Mouse (Mus musculus): ENCODE results near the gene Adh5.

Adh5 gene

DNA sequence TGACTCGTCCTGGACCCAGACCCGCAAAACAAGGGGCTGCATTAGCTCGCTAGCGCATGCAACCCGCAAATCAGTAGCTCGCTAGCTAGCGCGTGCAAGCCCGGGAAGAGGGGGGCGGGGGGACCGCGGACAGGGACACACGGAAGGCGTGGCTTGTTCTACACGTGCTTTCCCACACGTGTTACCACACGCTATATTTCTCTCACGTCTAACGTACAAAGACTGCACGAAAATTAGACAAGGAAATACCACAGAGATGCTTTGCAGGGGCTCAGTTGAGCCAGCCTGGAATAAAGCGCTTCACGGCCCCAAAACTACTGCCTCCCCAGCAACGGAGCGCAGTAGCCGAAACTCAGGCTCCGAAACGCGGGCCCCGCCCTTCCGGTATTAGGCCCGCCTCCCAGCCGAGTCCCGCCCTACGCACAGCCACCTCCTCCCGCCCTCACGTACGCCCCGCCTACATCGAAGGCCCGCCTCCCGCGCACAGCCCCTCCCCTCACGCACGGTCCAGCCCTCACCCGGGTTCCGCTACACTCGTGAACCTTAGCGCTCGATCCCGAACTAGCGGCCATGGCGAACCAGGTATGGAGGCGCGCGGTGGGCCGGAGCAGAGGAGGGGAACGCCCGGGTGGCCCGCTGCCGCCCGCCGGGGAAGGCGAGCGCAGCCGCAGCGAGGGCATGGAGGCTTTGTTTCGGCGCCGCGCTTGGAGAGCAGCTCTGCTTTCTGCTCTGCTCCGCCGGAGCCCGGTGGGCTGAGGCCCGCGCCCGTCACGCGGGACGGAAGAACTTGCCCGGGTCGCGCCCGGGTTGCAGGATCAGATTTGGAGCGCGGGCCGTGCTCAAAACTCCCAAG is at the start of gene Adh5:
Adh5 (plus strand) TSS at position 482 of the 853 bp plus-strand sequence.
- in situ Hi-C loops (cut with MboI, MseI), result loop anchor here (5.0 kb wide), 2 partner anchors 84 to 581 kb away; partner anchors contain the start of genes Eif4e and H2afz

- in situ Hi-C loops (cut with MboI, MseI), result no loop called here
Measured at GRCm38 (mm10) chr3:138404872-138405271, 38.0 kb upstream of the Adh5 start.

DNA sequence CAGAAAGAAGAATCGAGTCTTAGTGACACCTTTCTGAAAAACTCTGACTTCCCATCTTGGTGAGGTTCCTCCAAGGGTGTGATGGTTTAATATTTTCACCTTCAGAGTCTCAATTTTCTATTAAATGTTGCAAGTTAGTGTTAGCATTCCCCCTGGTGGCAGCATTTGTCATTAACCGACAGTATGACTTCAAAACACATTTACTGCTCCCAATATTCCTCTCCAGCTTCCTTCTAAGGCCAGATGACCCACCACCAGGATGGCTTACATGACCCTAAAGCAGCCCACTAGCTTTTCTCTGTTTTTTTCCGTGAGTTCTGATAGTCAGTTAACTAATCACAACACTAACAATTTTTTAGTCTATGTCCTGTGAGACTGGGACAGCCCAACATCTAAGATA is 37.6 kb upstream of the Adh5 start:
- in situ Hi-C loops (cut with MboI, MseI), result no loop called here

GRCm38 (mm10) chr3:138405840-138406239 is 37.1 kb upstream of the Adh5 start:
- in situ Hi-C loops (cut with MboI, MseI), result no loop called here

- in situ Hi-C loops (cut with MboI, MseI), result no loop called here
Measured at GRCm38 (mm10) chr3:138407920-138408319, 35.0 kb upstream of the Adh5 start.

GRCm38 (mm10) chr3:138409585-138409984 is 33.3 kb upstream of the Adh5 start:
- in situ Hi-C loops (cut with MboI, MseI), result no loop called here

- in situ Hi-C loops (cut with MboI, MseI), result loop anchor here (5.0 kb wide), 1 partner anchor 73 kb away; no protein-coding TSS in a partner anchor
Measured at GRCm38 (mm10) chr3:138410211-138410610, 32.7 kb upstream of the Adh5 start.

- in situ Hi-C loops (cut with MboI, MseI), result no loop called here
Measured at GRCm38 (mm10) chr3:138415121-138415690, 27.7 kb upstream of the Adh5 start, which contains the start of gene Adh4. Gene Adh4, plus strand, starts transcription at chr3:138415466.

DNA sequence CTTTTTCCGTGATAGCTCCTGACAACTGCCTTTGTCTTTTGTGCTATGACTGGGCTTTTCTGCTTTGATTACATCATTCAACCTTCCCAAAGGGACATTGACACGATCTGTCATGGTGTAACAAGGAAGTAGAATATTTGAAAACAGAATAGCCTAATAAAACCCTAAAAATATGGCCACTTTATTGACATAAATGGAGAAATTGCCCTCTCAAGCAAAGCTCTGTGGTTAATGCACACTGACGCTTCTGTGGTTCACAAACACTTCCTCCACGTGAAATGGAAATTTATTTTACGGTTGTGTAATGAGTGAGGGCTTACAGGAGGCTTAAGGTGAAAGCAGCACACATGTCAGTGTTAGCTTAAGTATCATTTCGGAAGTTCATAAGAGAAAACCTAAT is 23.5 kb upstream of the Adh5 start:
- in situ Hi-C loops (cut with MboI, MseI), result no loop called here

- in situ Hi-C loops (cut with MboI, MseI), result loop anchor here (5.0 to 10.0 kb wide), 2 partner anchors 72 to 1746 kb away; partner anchors contain the start of gene Ppp3ca
Measured at GRCm38 (mm10) chr3:138420385-138420784, 22.5 kb upstream of the Adh5 start.

DNA sequence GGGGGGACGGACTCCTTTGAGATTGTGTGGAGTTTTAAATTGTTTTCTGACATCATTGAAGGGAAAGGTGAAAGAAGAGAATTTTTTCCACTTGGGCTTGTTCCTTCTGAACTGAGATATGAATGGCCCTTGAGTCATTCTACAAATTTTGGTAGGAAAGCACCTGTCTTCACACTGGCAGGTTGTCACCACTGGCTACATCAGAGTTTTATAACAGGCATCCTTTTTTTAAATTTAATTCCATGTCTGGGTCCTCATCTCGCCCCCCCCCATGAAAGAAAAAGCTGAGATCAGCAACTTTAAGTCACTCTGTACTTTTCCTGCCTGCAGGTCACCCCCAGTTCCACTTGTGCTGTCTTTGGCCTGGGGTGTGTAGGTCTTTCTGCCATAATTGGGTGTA is 19.2 kb upstream of the Adh5 start:
- in situ Hi-C loops (cut with MboI, MseI), result loop anchor here (5.0 to 10.0 kb wide), 2 partner anchors 69 to 1749 kb away; partner anchors contain the start of gene Ppp3ca

DNA sequence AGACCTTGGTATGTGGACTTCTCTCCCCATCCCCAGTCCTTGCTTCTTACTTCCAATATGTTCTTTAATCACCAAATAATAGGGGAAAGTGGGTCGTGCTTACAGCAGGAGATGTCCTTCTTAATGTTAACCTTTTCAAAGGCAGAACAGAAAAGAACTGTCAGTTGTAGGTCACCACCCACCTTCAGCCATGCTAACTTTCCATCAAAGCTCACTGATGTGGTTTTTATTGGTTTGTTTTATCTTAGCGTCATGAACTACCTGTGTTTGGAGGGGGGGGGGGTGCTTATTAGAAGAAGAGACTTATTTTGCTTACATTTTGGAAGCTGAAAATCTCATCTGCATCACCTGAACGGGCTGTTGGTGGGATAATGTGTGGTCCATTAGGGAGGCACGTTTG is 18.6 kb upstream of the Adh5 start:
- in situ Hi-C loops (cut with MboI, MseI), result loop anchor here (5.0 to 10.0 kb wide), 2 partner anchors 68 to 1749 kb away; partner anchors contain the start of gene Ppp3ca

GRCm38 (mm10) chr3:138430360-138430976 is 12.4 kb upstream of the Adh5 start:
- in situ Hi-C loops (cut with MboI, MseI), result loop anchor here (10.0 kb wide), 1 partner anchor 436 kb away; no protein-coding TSS in a partner anchor

DNA sequence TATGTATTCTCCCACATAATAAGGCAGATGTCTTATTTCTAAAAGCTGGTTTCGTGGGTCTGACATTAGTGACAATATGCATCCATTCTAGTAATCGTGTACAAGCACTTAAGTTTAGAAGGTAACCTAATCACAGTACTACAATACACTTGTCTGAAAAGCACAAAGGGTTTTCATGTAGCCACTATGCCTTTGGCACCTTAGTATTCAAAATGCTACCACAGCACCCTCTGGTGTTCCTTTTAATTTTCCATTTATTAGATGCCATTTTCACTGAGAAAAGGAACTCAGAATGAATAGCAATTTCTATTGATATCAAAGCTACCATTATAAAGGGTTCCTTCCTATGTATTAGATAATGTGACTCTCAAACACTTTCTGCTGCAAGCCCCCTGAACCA is 11.1 kb upstream of the Adh5 start:
- in situ Hi-C loops (cut with MboI, MseI), result loop anchor here (10.0 kb wide), 1 partner anchor 437 kb away; no protein-coding TSS in a partner anchor

DNA sequence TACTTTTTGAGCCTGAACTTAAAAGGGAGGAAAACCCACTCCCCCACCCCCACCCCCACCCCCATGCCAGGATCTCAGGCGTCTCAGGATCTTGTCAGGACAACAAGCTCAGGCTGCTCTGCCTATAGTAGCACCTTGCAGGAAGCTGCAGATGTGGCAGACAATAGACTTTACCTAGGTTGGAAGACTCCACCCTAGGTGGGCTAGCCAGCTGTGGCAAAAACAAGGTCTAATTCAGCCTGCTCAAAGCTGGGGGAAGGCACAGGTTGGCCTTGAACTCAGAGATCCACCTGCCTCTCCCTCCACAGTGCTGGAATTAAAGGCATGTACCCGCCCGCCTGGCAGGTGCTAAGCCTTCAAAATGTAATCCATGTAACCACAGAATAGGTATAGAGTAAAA is 4.2 kb upstream of the Adh5 start:
- in situ Hi-C loops (cut with MboI, MseI), result loop anchor here (5.0 to 10.0 kb wide), 2 partner anchors 216 to 444 kb away; no protein-coding TSS in a partner anchor

- in situ Hi-C loops (cut with MboI, MseI), result loop anchor here (5.0 kb wide), 2 partner anchors 85 to 580 kb away; partner anchors contain the start of genes Eif4e and H2afz
Measured at GRCm38 (mm10) chr3:138442203-138442602, 690 bp upstream of the Adh5 start.

DNA sequence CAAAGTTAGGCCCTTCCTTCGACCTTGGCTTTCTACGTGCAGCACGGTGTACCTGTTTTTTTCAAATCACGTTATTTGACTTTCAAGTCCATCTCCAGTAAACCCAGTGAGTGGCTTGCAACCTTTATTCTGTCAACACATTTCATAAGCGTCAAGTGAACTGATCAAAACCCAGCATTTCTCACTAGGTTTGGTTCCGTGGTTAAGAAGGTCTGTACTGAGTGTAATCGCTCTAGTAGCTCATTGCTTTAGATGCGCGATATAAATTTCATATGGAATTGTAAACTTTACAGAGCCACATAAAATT is 525 bp downstream of the Adh5 start:
- in situ Hi-C loops (cut with MboI, MseI), result loop anchor here (5.0 kb wide), 2 partner anchors 84 to 581 kb away; partner anchors contain the start of genes Eif4e and H2afz

DNA sequence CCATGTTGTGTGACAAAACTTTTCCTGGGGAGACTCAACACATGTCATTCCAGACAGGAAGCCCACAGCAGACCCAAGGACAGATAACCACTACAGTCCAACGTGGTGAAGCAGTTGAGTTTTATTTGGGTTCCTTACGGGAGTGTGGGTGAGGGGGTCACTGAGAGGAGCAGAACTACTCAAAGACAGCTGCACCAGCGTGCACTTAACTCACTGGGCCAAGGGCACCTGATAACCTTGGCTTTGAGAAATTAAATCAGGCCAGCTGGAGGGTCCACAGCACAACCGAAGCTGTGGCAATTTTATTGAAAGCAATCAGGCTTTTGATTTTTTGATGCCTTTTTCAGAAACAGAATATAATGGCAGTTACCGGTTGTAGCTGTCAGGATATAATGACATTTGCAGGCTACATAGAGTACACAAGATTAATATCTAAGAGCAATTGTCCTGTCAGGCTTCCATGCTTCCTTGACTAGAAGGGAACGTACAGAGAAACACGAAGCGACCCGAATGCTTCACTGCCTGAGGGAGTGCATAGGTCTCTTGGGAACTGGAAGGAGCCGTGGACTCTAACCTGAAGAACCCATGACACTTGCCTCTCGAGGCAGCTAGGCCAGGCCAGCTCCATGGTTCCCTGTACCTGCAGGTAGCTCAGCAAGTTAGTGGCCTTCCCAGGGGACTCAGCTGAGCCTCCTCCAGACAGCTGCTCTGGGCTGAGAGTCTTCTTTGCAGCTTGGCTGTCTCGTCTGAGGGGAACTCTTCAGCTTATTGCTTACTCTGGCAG is 5.4 kb downstream of the Adh5 start:
- in situ Hi-C loops (cut with MboI, MseI), result no loop called here

DNA sequence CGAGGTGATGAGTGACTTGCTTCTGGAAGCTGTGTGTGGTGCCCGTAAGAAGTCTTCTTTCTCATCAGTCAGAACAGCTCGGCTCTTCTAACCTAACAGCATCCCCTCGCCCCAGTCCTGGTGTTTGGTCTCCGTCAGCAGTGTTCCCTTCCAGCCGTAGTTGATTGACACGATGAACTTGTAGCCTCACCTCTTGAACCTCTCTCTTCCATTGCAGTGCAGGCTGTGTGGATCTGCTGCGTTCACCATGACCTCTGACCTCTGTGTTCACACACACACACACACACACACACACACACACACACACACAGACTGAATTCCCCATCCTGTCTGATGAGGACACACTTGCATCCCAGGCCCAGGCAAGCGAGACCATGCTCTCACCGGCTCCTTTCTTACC is 9.3 kb downstream of the Adh5 start:
- in situ Hi-C loops (cut with MboI, MseI), result no loop called here

DNA sequence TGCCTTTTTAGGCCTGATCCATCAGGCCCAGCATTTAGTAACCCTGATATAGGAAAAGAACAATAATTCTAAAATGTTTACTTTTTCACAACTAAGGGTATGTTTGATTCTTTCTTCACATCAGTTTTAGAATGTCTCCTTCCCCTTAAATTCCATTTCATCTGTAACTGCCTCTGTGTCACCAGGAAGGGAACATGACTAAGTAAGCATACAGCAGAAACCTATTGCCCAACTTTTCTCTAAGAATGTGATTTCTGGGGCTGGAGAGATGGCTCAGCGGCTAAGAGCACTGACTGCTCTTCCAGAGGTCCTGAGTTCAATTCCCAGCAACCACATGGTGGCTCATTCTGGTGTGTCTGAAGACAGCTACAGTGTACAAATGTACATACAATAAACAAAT is 11.3 kb downstream of the Adh5 start:
- in situ Hi-C loops (cut with MboI, MseI), result no loop called here
